In the genomic region with DNA sequence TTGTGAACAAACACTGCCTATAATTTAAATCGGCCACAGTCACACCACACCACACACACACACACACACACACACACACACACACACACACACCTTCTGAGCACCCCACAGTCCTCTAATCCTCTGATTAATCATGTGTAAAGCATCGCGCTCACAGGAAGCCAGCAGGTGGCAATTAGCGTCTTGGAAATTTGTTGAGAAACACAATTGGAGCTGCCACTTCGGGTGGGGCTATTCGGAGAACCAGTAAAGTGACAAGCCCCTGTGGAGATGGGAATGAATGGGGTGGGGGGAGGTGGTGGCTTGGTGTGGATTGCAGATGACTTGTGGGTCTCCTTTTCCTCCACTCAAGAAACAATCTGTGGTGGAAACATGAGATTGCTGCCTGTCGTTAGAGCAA, we compare ENCODE assay signal across 32 mouse cellular contexts. TPM values are rescaled to one million over a fixed set of nuclear protein-coding genes. Genes with fewer than 3 reads are reported as not detected.
DNase-seq lines count a peak whose midpoint lies in the region; ATAC-seq and TF ChIP-seq lines count a peak whose summit lies in the region.
"Had no signal": no experiment of that assay in that cellular context is flagged by ENCODE, and none has a peak within 500 bp of the region (broad histone marks: within the 10 kb centered on the region; RNA-seq: fewer than 3 reads in every experiment).

No protein-coding gene starts in this region.

- H3K36me3 ChIP-seq in embryonic facial prominence, embryonic 14.5 days (ENCODE audit: control insufficient read depth, insufficient read depth, low read length), result no peaks in the 10 kb centered on the region
- no peaks in the 10 kb centered on the region for H3K36me3 ChIP-seq in embryonic facial prominence, embryonic 10.5 days (replicated peaks)
- no peaks in the 10 kb centered on the region for H3K36me3 ChIP-seq in midbrain, embryonic 11.5 days (ENCODE audit: control insufficient read depth, insufficient read depth, low read length)
- no peaks in the 10 kb centered on the region for H3K36me3 ChIP-seq in midbrain, embryonic 15.5 days (replicated peaks)
- H3K36me3 ChIP-seq in hindbrain, embryonic 11.5 days (ENCODE audit: control insufficient read depth, insufficient read depth, low read length), result no peaks in the 10 kb centered on the region
- H3K36me3 ChIP-seq: embryonic facial prominence, embryonic 13.5 days; forebrain, embryonic 10.5 days; forebrain, embryonic 15.5 days; G1E; heart, embryonic 10.5 days; heart, embryonic 13.5 days had no signal

- intact Hi-C loops in heart, postnatal 14 days (cut with DNase I), result no loop called here

- no peak overlapping the region for H3K4me2 ChIP-seq in embryonic facial prominence, embryonic 14.5 days (ENCODE audit: low read depth, low read length)
- no peak overlapping the region for H3K4me2 ChIP-seq in midbrain, embryonic 11.5 days
- no peak overlapping the region for H3K4me2 ChIP-seq in midbrain, embryonic 15.5 days
- no peak overlapping the region for H3K4me2 ChIP-seq in hindbrain, embryonic 11.5 days (replicated peaks; ENCODE audit: low read depth, low read length)
- H3K4me2 ChIP-seq: embryonic facial prominence, embryonic 13.5 days; forebrain, embryonic 15.5 days; heart, embryonic 13.5 days; hindbrain, embryonic 14.5 days had no signal

- ATAC-seq in embryonic facial prominence, embryonic 14.5 days (ENCODE audit: low read depth), result peak; percentile 44; the same call in 1 of the 2 replicates
- ATAC-seq in midbrain, embryonic 11.5 days (ENCODE audit: low FRiP score), result no peak
- ATAC-seq in midbrain, embryonic 15.5 days (replicated peaks), result no peak
- no peak for ATAC-seq in hindbrain, embryonic 11.5 days (ENCODE audit: low FRiP score)
- ATAC-seq: forebrain, embryonic 15.5 days; hindbrain, postnatal 0 days; inflammation-experienced regulatory T-cells, adult 6 months; intestine, embryonic 16.5 days; Patski had no signal

- no peak overlapping the region for H3K4me3 ChIP-seq in embryonic facial prominence, embryonic 14.5 days (ENCODE audit: low read depth, low read length)
- H3K4me3 ChIP-seq in embryonic facial prominence, embryonic 10.5 days, result no peak overlapping the region
- H3K4me3 ChIP-seq in midbrain, embryonic 11.5 days (ENCODE audit: low read depth, low read length), result no peak overlapping the region
- H3K4me3 ChIP-seq in midbrain, embryonic 15.5 days, result no peak overlapping the region
- no peak overlapping the region for H3K4me3 ChIP-seq in hindbrain, embryonic 11.5 days (ENCODE audit: low read depth, low read length)
- H3K4me3 ChIP-seq: embryonic facial prominence, embryonic 13.5 days; forebrain, embryonic 10.5 days; forebrain, embryonic 15.5 days; heart, adult 2 months; heart, embryonic 10.5 days; heart, embryonic 13.5 days; hindbrain, embryonic 10.5 days had no signal

- H3K27me3 ChIP-seq in embryonic facial prominence, embryonic 14.5 days (replicated peaks; ENCODE audit: control insufficient read depth, insufficient read depth, low read length), result no peaks in the 10 kb centered on the region
- H3K27me3 ChIP-seq in embryonic facial prominence, embryonic 10.5 days (replicated peaks; ENCODE audit: low read depth, poor library complexity, severe bottlenecking), result no peaks in the 10 kb centered on the region
- H3K27me3 ChIP-seq in midbrain, embryonic 11.5 days (ENCODE audit: control insufficient read depth, insufficient read depth, low read length), result no peaks in the 10 kb centered on the region
- no peaks in the 10 kb centered on the region for H3K27me3 ChIP-seq in midbrain, embryonic 15.5 days (replicated peaks)
- H3K27me3 ChIP-seq in hindbrain, embryonic 11.5 days (ENCODE audit: control insufficient read depth, insufficient read depth, low read length), result no peaks in the 10 kb centered on the region
- H3K27me3 ChIP-seq: embryonic facial prominence, embryonic 13.5 days; forebrain, embryonic 15.5 days; heart, embryonic 13.5 days; Patski had no signal

- TF ChIP-seq POLR2A in brain, embryonic 14.5 days (IDR thresholded peaks at IDR 0.05; ENCODE audit: borderline replicate concordance, extremely low read depth, insufficient read depth, insufficient read length, poor library complexity, severe bottlenecking), result no peak

- no peak overlapping the region for H3K9ac ChIP-seq in embryonic facial prominence, embryonic 14.5 days (ENCODE audit: low read depth, low read length)
- no peak overlapping the region for H3K9ac ChIP-seq in midbrain, embryonic 11.5 days (ENCODE audit: low read length)
- no peak overlapping the region for H3K9ac ChIP-seq in midbrain, embryonic 15.5 days
- no peak overlapping the region for H3K9ac ChIP-seq in hindbrain, embryonic 11.5 days (ENCODE audit: low read depth, low read length)
- H3K9ac ChIP-seq: embryonic facial prominence, embryonic 13.5 days; forebrain, embryonic 15.5 days; heart, embryonic 13.5 days; hindbrain, embryonic 14.5 days had no signal

- H3K4me1 ChIP-seq in embryonic facial prominence, embryonic 14.5 days (ENCODE audit: control insufficient read depth, insufficient read depth, low read length), result no peaks in the 10 kb centered on the region
- no peaks in the 10 kb centered on the region for H3K4me1 ChIP-seq in embryonic facial prominence, embryonic 10.5 days
- H3K4me1 ChIP-seq in midbrain, embryonic 11.5 days (ENCODE audit: control insufficient read depth, insufficient read depth, low read length), result no peaks in the 10 kb centered on the region
- H3K4me1 ChIP-seq in midbrain, embryonic 15.5 days, result no peaks in the 10 kb centered on the region
- H3K4me1 ChIP-seq in hindbrain, embryonic 11.5 days (replicated peaks; ENCODE audit: control insufficient read depth, insufficient read depth, low read length), result no peaks in the 10 kb centered on the region
- H3K4me1 ChIP-seq: embryonic facial prominence, embryonic 13.5 days; forebrain, embryonic 10.5 days; forebrain, embryonic 15.5 days; heart, embryonic 10.5 days; heart, embryonic 13.5 days; hindbrain, embryonic 10.5 days had no signal

- WGBS in embryonic facial prominence, embryonic 14.5 days, result 71% methylated on average over 7 of the region's 7 CpGs
- 82% methylated on average over 7 of the region's 7 CpGs for WGBS in embryonic facial prominence, embryonic 10.5 days
- WGBS in midbrain, embryonic 11.5 days, result 79% methylated on average over 7 of the region's 7 CpGs
- WGBS in midbrain, embryonic 15.5 days, result 73% methylated on average over 7 of the region's 7 CpGs
- 87% methylated on average over 7 of the region's 7 CpGs for WGBS in hindbrain, embryonic 11.5 days

- H3K27ac ChIP-seq in embryonic facial prominence, embryonic 14.5 days (replicated peaks; ENCODE audit: low read depth, low read length), result no peak overlapping the region
- H3K27ac ChIP-seq in embryonic facial prominence, embryonic 10.5 days (replicated peaks), result no peak overlapping the region
- H3K27ac ChIP-seq in midbrain, embryonic 11.5 days (ENCODE audit: low read depth, low read length), result no peak overlapping the region
- no peak overlapping the region for H3K27ac ChIP-seq in midbrain, embryonic 15.5 days
- H3K27ac ChIP-seq in hindbrain, embryonic 11.5 days (ENCODE audit: low read depth, low read length), result no peak overlapping the region
- H3K27ac ChIP-seq: embryonic facial prominence, embryonic 13.5 days; forebrain, embryonic 10.5 days; forebrain, embryonic 15.5 days; heart, adult 2 months; heart, embryonic 10.5 days; heart, embryonic 13.5 days; hindbrain, embryonic 10.5 days; hindbrain, embryonic 14.5 days; hindbrain, postnatal 0 days had no signal

- TF ChIP-seq CTCF in brain, embryonic 14.5 days (IDR thresholded peaks at IDR 0.05; ENCODE audit: borderline replicate concordance, extremely low read depth, insufficient read depth, insufficient read length), result no peak

- peak; percentile 42 for DNase-seq in embryonic facial prominence, embryonic 14.5 days (ENCODE audit: low spot score)
- no peak for DNase-seq in embryonic facial prominence, embryonic 10.5 days (ENCODE audit: low spot score)
- DNase-seq in midbrain, embryonic 11.5 days (ENCODE audit: low spot score, missing footprints), result peak; percentile 21
- peak; percentile 31 for DNase-seq in ES-CJ7 (ENCODE audit: low read depth, low spot score)
- DNase-seq in brain, embryonic 14.5 days (ENCODE audit: low read depth), result peak; percentile 37
- DNase-seq in heart, postnatal 14 days, result no peak
- DNase-seq in hindbrain, embryonic 11.5 days (ENCODE audit: low spot score), result no peak
- DNase-seq: adrenal gland, postnatal 10 days; adrenal gland, postnatal 36 days; cerebellum, adult 11 months; cerebellum, adult 2 months; cerebellum, adult 9-11 months; cerebellum, postnatal 25 days; gastrocnemius, postnatal 25 days; heart, adult 2 months; heart, postnatal 36 days had no signal

- H3K9me3 ChIP-seq in embryonic facial prominence, embryonic 14.5 days (ENCODE audit: control insufficient read depth, low read length), result 0 out of 2 replicates have a peak, but pooled peaks cover 13% of the 10 kb centered on the region
- H3K9me3 ChIP-seq in embryonic facial prominence, embryonic 10.5 days, result peaks cover 18% of the 10 kb centered on the region; the same call in 1 of the 2 replicates
- H3K9me3 ChIP-seq in midbrain, embryonic 11.5 days (ENCODE audit: control insufficient read depth, low read length), result no peaks in the 10 kb centered on the region; the same call in 1 of the 2 replicates
- no peaks in the 10 kb centered on the region for H3K9me3 ChIP-seq in midbrain, embryonic 15.5 days
- H3K9me3 ChIP-seq in hindbrain, embryonic 11.5 days (ENCODE audit: control insufficient read depth, low read length), result peaks cover 7% of the 10 kb centered on the region
- H3K9me3 ChIP-seq: forebrain, embryonic 15.5 days; G1E had no signal

RNA-seq across cellular contexts. Expression of a gene that starts 7.7 kb away (rescaled TPM):
- 3.1 and 3.7 TPM in 2 replicates for polyA plus RNA-seq in embryonic facial prominence, embryonic 14.5 days (2014; fragmentation: Nextera tagmentation; extraction: Ambion mirVana)
- 3.7 and 3.9 TPM in 2 replicates for polyA plus RNA-seq in embryonic facial prominence, embryonic 10.5 days (2016; fragmentation: Nextera tagmentation; extraction: Ambion mirVana)
- 6.4 and 8.2 TPM in 2 replicates for polyA plus RNA-seq in midbrain, embryonic 11.5 days (2014; fragmentation: Nextera tagmentation; extraction: Ambion mirVana)
- polyA plus RNA-seq in midbrain, embryonic 15.5 days (2015; fragmentation: Nextera tagmentation; extraction: Ambion mirVana), result 14.5 and 16.2 TPM in 2 replicates
- polyA plus RNA-seq in brain, embryonic 14.5 days (2012; rRNA removed), result 26.2 and 29.3 TPM in 2 replicates
- total RNA-seq in heart, postnatal 14 days (2021), result under 1 TPM; 0.32 to 0.36 TPM
- 6.5 and 9.0 TPM in 2 replicates for polyA plus RNA-seq in hindbrain, embryonic 11.5 days (2014; fragmentation: Nextera tagmentation; extraction: Ambion mirVana)
- total RNA-seq: common myeloid progenitor, adult 5-6 weeks had no signal
- polyA plus RNA-seq: G1E; inflammation-experienced regulatory T-cells, adult 6 months had no signal

RNA-seq across cellular contexts. Expression of a gene that starts 45.9 kb away (rescaled TPM):
- polyA plus RNA-seq in embryonic facial prominence, embryonic 14.5 days (2014; fragmentation: Nextera tagmentation; extraction: Ambion mirVana), result not detected in 2 replicates
- polyA plus RNA-seq in embryonic facial prominence, embryonic 10.5 days (2016; fragmentation: Nextera tagmentation; extraction: Ambion mirVana), result 0.34 and 0.51 TPM in 2 replicates
- polyA plus RNA-seq in midbrain, embryonic 11.5 days (2014; fragmentation: Nextera tagmentation; extraction: Ambion mirVana), result 0.81 and 0.96 TPM in 2 replicates
- polyA plus RNA-seq in midbrain, embryonic 15.5 days (2015; fragmentation: Nextera tagmentation; extraction: Ambion mirVana), result not detected in 2 replicates
- not detected in 2 replicates for polyA plus RNA-seq in brain, embryonic 14.5 days (2012; rRNA removed)
- total RNA-seq in heart, postnatal 14 days (2021), result 1 to 10 TPM in 1 of 2 experiments, under 1 TPM in 1; 0.98 to 2.0 TPM
- polyA plus RNA-seq in hindbrain, embryonic 11.5 days (2014; fragmentation: Nextera tagmentation; extraction: Ambion mirVana), result 0.98 and 1.4 TPM in 2 replicates
- total RNA-seq: adrenal gland, adult 18-20 months; adrenal gland, postnatal 36 days; common myeloid progenitor, adult 5-6 weeks; gastrocnemius, adult 8-10 months; gastrocnemius, postnatal 25 days; hindbrain, postnatal 0 days had no signal
- polyA plus RNA-seq: embryonic facial prominence, embryonic 13.5 days; forebrain, embryonic 15.5 days; hindbrain, embryonic 14.5 days; inflammation-experienced regulatory T-cells, adult 6 months; Patski had no signal

Comparison
In these comparisons a context has a peak if more than half of its experiments do, and no peak if none do; other contexts are left out.
1. DNase-seq: peak in embryonic facial prominence, embryonic 14.5 days (single experiment), midbrain, embryonic 11.5 days (single experiment), ES-CJ7 (single experiment) and brain, embryonic 14.5 days (single experiment); none in embryonic facial prominence, embryonic 10.5 days (single experiment), heart, postnatal 14 days (0 of 2) and hindbrain, embryonic 11.5 days (single experiment).